Mouse (Mus musculus): ENCODE results near the gene Rab13. TPM values are rescaled to one million over a fixed set of nuclear protein-coding genes. Genes with fewer than 3 reads are reported as not detected.
A peak's percentile ranks its signal among the peaks of the same experiment; 100 is the strongest.
"Not testable (repeated sequence)": the region's sequence is repeated elsewhere in the genome, so short reads cannot be mapped to it uniquely, and the experiment has no call there.

Rab13 gene
- polyA plus RNA-seq, 1 experiment, result 18.7 TPM

DNA sequence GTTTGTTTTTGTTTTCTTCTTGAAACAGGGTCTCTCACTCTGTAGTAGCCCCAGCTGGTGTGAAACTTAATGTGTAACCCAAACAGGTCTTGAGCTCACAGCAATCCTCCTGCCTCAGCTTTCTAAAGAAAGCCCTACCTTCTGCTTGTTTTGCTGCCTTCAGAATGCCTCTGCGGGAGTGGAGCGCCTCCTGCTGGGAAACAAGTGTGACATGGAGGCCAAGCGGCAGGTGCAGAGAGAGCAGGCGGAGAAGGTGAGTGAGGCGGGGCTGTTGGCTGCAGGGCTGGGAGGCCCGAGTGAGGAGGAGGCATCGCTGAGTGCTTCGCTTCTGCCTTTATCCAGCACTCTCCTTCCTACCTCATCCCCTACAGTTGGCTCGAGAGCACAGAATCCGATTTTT, 10.8 kb downstream of the Rab13 start:
- no peak for DNase-seq (ENCODE audit: low spot score)

DNA sequence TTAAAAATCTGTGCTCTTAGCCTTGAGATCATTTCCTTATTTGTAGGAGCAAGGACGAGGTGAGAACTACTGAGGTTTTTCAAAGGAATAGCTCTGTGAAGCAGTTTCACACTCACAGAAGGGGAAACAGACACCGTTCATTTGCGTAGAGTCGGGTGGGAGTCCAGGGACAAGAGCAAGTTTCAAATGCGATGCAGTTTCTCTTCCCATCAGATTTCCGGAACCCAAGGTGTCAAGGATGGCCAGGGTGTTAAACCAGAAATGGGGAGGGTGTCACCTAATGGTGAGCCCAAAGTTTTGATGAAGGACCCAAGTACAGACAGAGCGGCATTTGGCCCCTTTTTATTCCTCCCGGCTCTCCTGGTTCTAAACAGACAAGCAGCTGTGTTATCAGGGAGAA, 17.6 kb downstream of the Rab13 start:
- no peak for DNase-seq (ENCODE audit: low spot score)

DNA sequence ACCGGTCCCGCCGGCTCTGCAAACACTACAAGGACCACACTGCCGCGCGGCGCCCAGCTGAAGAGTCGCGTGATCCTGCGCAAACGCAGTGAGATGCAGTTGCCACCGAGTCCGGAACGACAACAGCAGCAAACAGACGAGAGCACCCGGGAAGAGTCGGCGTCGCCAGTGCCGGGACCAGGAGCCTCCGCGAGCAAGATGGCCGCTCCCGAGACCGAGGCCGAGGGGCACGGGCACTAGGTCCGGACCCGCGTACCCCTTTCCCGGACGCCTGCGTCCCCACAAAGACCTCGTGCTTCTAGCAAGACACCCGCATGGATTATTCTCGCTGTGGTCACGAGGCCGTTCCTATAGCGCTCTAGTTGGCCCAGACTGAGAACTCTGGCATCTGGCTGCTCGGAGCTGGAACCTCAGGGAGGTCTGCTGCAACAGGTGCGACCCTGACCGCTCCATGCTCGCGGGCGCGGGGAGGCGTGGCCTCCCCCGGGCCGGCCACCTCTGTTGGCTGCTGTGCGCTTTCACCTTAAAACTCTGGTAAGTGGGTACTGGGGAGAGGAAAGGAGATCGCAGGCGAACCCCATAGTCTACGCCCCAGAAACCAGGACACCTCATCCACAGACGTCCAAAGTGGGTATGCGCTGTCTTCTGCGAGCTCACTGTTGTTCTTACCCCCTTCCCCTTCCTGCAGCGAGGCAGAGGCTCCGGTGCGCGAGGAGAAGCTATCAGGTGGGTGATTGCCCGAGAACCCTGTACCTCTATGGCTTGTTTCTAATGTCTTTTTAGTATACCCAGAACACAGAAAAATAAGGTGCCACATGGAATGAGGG, 18.2 kb downstream of the Rab13 start, which contains the start of gene Jtb:
Jtb (plus strand) TSS at position 91 of the 827 bp plus-strand sequence.
- DNase-seq (ENCODE audit: low spot score), result peak; percentile 83

DNA sequence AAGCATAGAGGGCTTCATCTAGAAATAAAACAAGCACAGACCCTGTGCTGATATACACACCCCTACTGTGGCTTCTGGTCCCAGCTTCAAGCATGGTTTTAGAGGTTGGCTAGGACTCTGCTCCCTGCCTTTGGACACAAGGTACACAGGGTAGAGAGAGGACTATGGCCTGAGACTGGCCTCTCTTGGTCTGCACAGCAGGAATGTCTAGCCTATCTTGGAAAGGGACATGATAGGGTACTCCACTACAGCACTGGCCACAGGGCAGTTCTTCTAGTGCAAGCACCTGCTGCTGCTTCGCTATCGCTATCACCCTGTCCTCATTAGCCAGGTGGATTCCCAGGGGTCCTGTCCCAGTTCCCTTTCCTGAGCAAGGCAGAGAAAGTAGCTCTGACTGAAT, 27.8 kb downstream of the Rab13 start:
- DNase-seq (ENCODE audit: low spot score), result no peak

DNA sequence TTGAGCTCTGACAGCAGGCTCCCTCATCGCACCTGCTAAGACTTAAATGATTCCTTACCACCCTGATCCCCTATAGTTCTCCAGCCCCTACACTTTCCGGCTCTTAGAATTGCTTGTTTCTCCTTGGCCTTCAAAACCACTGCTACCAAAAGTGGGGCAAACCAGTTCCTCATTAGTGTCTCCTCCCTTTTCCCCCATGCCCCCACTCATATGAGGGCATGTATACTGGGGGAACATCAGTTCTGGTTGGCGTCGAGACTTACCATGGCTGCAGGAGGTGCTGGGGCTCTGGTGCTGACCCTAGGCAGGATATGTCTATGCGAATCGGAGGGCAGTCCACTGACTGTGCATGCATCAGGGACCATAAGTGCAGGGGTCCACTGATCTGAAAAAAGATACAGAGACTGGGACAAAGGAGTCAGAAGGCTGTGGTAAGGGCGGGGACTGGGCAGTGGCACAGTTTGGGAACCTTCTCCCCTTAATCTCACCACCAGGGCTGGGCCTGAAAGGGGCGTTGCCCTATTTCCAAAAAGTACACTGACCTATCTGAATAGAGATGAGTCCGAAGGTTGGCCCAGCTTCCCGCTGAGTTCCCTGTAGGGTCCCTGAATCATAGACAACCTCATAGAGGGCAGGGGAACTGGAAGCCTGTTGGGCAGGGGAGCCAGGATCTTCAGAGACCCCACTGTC, 28.3 kb downstream of the Rab13 start:
- DNase-seq (ENCODE audit: low spot score), result no peak

DNA sequence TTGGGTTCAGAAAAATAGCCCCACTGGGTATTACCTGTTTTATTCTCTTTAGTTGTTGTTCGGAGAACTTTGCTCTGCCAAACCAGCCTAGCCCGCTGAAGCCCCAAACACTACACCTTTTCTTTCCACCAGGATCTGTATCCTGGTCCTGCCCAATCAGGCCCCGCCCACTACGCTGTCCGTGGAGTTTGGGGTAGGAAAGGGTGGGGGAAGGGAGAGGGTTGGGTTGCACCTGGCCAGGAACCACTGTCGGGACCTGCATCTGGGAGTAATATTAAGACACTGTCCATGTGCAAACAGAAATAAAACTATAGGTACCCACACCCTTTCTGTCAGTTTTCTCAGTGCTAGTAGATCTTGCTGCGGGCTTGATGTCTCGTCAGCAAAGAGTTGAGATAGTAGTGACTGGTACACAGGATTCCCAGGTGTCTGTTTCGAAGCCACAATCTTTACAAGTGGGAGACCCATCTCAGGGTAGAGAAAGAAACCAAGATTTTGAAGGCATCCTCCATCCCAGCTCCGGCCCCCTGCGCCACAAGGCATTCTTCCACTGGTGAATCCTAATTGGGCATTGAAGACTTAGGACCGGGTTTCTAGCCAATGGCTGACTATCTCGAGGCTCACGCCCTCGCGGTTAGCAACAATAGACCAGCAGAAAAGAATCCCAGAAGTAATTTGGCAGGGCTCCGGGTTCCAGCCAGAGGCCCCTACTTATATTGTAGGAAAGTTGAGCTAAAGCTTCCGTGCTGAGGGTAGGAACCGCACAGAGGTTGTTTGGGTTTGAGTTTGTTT, 29.7 kb downstream of the Rab13 start, which contains the start of gene Creb3l4:
Creb3l4 (minus strand) TSS at position 529 of the 792 bp plus-strand sequence.
- no peak for DNase-seq (ENCODE audit: low spot score)

DNA sequence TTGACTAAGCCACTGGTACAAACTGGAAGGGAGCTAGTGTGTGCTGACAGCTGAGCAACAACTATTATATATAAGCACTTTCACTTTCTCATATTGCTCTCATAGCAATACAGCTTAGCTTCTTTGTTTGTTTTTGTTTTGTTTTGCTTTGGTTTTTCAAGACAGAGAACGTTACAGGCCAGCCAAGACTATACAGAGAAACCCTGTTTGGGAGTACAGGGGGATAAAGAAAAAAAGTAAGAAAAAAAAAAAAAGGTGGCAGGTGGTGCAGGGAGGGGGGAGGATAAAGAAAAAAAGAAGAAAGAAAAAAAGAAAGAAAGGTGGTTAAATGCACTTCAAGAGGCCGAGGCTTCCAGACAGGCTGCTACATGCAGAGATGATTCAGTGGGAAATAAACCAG, 31.9 kb downstream of the Rab13 start:
- DNase-seq (ENCODE audit: low spot score), result no peak

DNA sequence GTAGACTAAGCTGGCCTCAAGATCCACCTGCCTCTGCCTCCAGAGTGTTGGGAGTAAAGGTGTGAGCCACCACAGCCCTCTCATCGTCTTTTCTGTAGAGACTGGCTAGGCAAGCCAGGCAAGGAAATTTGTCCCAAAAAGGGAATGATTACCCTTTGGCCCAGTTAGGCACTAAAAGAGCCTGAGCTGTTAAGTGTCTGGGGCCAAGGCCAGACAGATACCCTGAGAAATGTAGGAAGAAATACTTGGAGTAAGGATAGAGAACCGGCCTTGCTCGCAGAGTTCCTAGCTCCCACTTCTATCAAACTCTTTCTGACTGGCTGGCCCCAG, 34.1 kb downstream of the Rab13 start:
- DNase-seq (ENCODE audit: low spot score), result no peak

DNA sequence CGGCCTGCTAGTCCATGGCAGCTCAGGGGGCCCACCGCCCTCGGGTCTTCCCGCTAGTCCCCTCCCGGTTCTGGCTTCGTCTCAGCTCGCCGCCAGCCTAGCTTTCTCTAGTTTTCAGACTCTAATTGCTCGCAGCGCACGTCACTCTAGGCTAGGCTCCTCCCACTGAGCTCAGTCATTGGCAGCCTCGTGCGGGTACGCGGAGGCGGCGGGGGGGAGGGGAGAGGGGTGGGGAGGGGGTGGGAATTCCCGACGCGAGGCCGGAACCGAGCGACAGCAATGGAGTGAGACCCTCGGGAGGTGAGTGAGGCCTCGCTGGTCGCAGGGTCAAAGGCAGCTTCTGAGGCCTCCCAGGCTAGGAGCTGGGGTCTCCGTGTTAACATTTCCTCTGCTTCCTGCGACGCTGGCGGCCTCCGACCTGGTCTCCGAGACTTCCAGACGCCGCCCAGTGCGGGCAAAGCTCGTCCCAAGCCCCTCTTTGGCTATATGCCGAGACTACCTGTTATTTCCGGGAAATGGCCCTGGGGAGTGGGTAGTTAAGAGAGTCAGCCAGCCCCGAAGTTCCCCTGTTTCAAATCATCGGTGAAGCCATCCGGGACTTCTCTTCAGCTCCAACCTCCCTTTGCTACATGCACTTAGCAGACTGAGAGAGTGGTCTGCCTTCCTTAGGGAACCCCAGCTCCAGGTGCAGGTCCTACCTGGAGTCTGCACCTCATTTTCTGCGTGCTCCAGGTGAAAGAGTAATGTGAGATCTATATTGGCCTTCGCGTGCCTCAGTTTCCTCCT, 34.7 kb downstream of the Rab13 start, which contains the start of gene Slc39a1:
Slc39a1 (plus strand) TSS at position 213 of the 786 bp plus-strand sequence.
- DNase-seq (ENCODE audit: low spot score), result peak; percentile 79

DNA sequence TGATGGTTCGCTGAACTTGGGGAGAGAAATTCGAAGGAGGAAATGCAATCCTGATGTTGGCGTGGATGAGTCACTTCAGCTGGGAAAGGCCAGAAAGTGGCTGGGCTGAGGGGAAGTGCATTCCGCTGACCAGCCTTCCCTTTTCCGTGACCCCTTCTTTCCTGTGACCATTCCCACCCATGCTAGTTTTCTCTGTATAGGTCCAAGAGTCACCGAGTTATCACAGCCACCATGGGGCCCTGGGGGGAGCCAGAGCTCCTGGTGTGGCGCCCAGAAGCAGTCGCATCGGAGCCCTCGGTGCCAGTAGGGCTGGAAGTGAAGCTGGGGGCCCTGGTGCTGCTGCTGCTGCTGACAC, 35.2 kb downstream of the Rab13 start:
- peak; percentile 43 for DNase-seq (ENCODE audit: low spot score)

DNA sequence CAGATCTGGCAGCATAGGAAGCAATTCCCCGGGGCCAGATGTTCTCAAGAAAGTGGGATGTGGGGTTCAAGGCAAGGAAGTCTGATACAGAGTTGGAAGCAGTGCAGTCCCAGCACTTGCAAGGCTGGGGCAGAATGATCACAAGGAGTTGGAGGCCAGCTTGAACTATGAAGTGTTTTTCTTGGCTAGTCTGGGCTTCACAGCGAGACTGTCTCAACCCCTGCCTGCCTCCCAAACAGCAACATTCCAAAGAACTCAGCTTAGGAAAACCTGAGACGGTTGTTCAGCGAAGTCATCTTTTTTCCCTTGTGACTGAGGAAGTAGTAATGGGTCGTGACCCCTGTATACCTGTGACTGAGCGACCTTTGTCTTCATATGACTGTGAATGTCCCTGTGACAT, 37.3 kb downstream of the Rab13 start:
- DNase-seq (ENCODE audit: low spot score), result no peak

DNA sequence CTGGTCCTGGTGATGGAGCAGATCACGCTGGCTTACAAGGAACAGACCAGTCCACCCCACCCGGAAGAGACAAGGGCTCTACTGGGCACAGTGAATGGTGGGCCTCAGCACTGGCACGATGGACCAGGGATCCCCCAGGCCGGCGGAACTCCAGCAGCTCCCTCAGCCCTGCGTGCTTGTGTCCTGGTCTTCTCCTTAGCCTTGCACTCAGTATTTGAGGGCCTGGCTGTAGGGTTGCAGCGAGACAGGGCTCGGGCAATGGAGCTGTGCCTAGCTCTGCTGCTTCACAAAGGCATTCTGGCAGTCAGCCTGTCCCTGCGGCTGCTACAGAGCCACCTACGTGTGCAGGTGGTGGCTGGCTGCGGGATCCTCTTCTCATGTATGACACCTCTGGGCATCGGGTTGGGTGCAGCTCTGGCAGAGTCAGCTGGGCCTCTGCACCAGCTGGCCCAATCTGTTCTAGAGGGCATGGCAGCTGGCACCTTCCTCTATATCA, 38.3 kb downstream of the Rab13 start:
- not testable (repeated sequence) for DNase-seq (ENCODE audit: low spot score)

DNA sequence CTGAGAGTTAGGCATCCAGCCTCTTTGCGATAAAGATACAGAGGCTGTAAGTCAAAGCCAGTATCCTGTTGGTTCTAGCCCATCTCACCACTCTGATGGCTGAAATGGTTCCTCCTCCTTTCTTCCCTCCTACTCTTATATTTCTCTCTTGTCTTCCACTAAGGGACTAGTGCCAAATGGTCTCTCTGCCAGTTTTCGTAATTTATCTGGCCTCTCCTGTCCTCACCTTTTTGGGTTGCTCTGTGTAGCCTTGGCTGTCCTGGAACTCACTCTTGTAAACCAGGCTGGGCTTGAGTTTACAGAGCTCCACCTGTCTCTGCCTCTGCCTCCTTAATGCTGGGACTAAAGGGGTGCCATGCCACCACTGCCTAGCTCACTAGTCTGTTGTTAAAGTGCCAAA, 39.2 kb downstream of the Rab13 start:
- DNase-seq (ENCODE audit: low spot score), result not testable (repeated sequence)

DNA sequence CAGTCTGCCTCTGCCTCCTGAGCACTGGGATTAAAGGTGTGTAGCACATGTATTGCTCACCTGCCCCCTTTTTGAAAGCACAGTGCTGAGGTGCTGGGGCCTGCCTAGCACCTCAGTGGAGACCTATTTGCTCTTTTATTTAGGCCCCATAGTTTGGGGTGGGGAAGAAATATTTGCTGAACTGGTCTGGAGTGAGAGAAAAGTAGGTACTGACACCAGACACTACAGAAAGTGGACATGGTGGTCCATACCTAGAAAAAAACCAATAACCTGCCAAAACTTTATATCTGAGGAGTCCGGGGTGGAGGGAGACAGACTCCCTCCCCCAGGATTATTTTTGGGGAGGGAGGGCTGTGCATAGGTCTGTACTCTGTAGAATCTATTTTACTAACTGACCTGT, 39.7 kb downstream of the Rab13 start:
- DNase-seq (ENCODE audit: low spot score), result not testable (repeated sequence)

DNA sequence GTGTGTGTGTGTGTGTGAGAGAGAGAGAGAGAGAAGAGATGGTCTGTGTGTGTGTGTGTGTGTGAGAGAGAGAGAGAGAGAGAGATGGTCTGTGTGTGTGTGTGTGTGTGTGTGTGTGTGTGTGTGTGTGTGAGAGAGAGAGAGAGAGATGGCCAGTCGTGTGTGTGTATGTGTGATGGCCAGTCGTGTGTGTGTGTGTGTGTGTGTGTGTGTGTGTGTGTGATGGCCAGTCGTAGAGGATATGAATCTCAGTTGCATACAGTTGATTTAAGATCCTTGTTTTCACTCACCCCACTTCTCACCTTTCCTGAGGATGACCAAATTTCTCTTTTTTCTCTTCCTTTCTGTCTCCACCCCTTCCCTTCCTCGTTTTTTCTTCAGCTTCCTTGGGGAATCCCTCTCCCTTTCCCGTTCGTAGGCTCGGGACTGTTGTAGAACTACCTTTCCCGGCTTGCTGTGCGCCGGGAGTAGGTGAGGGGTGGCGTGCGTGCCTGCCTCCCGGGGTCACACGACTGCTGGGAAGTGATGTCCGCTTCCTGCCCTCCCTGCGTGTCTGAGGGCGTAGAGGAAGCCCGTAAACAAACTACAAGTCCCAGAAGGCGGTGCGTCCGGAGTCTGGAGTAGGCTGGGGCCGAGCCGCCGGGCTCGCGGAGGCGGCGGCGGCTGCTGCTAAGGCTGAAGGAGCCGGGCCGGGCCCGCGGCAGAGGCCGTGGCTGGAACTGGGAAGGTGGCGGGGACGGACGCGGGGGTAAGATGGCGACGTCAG, 40.3 kb downstream of the Rab13 start, which contains the start of gene Crtc2:
Crtc2 (plus strand) TSS at position 511 of the 766 bp plus-strand sequence.
- DNase-seq (ENCODE audit: low spot score), result peak; percentile 80

DNA sequence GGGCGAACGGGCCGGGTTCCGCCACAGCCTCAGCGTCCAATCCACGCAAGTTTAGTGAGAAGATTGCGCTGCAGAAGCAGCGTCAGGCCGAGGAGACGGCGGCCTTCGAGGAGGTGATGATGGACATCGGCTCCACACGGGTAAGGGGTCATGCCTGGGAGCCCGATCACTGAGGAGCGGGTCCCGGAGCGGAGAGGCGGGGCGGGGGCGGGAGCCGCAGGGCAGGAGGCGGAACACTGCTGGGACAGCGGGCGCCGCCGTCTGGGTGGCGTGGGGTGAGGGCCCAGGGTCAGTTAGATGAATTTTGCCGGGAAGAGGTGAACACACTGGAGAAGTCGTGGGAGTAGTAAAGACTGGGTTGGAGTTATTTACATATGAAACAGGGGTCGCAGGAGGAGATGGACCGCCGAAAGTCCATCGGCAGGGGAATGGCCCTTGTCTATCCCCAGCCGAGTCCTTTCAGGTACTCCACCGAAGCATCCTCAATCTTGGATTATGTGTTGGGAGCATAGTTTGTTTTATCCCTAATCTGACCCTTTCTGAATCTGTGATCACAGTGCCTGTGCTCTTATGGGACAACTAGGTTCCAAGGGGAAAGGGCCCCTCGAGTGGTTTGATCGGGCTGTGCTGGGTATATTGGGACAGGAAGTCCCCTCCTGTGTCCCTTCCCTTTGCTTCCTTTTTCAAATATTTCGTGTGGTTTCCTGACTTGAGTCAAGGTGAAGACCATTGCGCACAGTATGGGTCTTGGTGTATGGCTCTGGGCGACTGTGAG, 41.1 kb downstream of the Rab13 start:
- no peak for DNase-seq (ENCODE audit: low spot score)

DNA sequence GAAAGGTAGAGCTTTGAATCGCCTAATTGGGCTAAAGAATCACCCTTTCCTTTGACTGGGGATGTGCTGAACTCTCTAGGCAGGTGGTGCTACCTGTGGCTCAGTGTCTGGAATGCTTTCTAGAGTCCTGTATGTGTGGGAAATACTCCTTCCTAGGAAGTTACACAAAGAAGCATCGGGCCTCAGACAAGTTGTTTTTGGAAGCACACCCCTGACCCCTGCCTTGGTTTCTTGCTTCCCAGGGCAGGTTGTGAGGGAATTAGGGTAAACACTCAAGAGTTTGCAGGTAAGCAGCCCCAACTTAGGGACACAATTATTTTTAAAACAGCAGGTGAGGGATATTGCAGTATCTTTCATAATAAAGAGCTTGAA, 41.7 kb downstream of the Rab13 start:
- DNase-seq (ENCODE audit: low spot score), result no peak

DNA sequence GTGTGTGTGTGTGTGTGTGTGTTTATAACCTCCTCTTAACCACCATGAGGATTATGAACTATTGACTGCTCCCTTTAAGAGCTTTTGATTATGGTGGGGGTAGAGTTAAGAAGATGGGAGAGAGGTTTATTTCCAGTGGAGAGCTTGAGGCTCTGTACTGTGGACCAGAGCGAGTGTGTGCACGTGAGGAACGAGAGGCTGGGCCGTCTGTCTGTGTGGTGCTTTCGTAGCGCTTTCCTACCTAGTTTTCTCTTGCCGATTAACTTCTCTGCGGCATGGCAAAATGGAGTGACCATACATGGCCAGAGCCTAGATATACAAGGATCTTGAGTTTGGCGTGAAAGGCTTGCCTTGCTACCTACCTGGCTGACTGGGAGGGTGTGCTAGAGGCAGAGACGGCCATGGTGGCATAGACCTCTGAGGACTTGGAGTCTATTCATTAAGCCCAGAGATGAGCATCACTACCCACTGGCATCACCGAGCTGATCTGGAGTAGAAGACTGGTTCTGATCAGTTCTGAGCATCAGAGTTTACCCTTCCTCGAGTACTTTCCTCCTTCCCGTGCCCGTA, 42.4 kb downstream of the Rab13 start:
- DNase-seq (ENCODE audit: low spot score), result no peak

DNA sequence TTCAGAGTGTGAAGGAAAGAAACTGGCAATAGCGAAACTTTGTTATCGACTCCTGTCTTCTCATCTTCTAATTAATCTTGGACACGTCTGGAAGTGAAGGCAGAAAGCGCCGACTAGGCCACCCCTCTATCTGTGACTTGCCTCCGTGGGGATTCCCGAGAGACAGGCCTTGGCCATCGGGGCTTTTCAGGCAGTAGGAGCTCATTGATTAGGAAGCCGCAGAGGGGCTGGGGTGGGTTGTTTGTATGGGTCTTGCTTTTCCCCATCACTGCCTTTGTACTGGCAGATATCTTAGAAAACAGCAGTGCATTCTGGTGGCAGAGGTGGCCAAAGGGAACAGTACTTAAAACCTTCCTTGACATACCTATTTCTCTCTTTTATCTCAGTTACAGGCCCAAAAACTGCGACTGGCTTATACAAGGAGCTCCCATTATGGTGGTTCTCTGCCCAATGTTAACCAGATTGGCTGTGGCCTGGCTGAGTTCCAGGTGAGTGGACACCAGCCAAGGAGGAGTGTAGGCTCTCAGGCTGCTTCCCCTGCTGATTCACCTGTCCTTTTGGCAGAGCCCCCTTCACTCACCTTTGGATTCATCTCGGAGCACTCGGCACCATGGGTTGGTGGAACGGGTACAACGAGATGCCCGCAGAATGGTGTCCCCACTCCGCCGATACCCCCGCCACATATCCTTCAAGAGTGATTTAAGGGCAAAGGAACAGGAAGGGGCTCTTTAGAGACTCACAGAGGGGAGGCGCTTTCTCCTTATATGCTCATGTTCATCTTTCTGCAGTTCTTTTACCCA, 43.4 kb downstream of the Rab13 start:
- no peak for DNase-seq (ENCODE audit: low spot score)
